Mouse (Mus musculus): ENCODE measurements around the gene Ifnl3.
"Not testable (repeated sequence)": the region's sequence is repeated elsewhere in the genome, so short reads cannot be mapped to it uniquely, and the experiment has no call there.

Gene Ifnl3

GRCm38 (mm10) chr7:28522536-28522935 is at the start of gene Ifnl3:
TSS of gene Ifnl3 (plus strand) at chr7:28522836.
- DNase-seq (ENCODE audit: low spot score in 2 of 2), result not testable (repeated sequence)

GRCm38 (mm10) chr7:28476191-28476590 is 46.4 kb upstream of the Ifnl3 start:
- no peak for DNase-seq (ENCODE audit: low spot score in 2 of 2)

GRCm38 (mm10) chr7:28477363-28477762 is 45.3 kb upstream of the Ifnl3 start:
- DNase-seq (ENCODE audit: low spot score in 2 of 2), result no peak

- DNase-seq (ENCODE audit: low spot score in 2 of 2), result no peak
Measured at GRCm38 (mm10) chr7:28478854-28479253, 43.8 kb upstream of the Ifnl3 start.

GRCm38 (mm10) chr7:28482854-28483253 is 39.8 kb upstream of the Ifnl3 start:
- DNase-seq (ENCODE audit: low spot score in 2 of 2), result no peak

- DNase-seq (ENCODE audit: low spot score in 2 of 2), result no peak
Measured at GRCm38 (mm10) chr7:28484192-28484591, 38.4 kb upstream of the Ifnl3 start.

- DNase-seq (ENCODE audit: low spot score in 2 of 2), result no peak
Measured at GRCm38 (mm10) chr7:28488030-28488491, 34.6 kb upstream of the Ifnl3 start.

GRCm38 (mm10) chr7:28490410-28490809 is 32.2 kb upstream of the Ifnl3 start:
- DNase-seq (ENCODE audit: low spot score in 2 of 2), result peak; percentile 44 to 72

GRCm38 (mm10) chr7:28490903-28491302 is 31.7 kb upstream of the Ifnl3 start:
- no peak for DNase-seq (ENCODE audit: low spot score in 2 of 2)

- DNase-seq (ENCODE audit: low spot score in 2 of 2), result no peak
Measured at GRCm38 (mm10) chr7:28492310-28492709, 30.3 kb upstream of the Ifnl3 start.

GRCm38 (mm10) chr7:28495426-28495825 is 27.2 kb upstream of the Ifnl3 start:
- DNase-seq (ENCODE audit: low spot score in 2 of 2), result no peak

GRCm38 (mm10) chr7:28505585-28505984 is 17.1 kb upstream of the Ifnl3 start:
- no peak for DNase-seq (ENCODE audit: low spot score in 2 of 2)

GRCm38 (mm10) chr7:28509121-28509520 is 13.5 kb upstream of the Ifnl3 start:
- not testable (repeated sequence) for DNase-seq (ENCODE audit: low spot score in 2 of 2)

- DNase-seq (ENCODE audit: low spot score in 2 of 2), result not testable (repeated sequence)
Measured at GRCm38 (mm10) chr7:28510405-28510974, 12.1 kb upstream of the Ifnl3 start, which contains the start of gene Ifnl2. TSS of gene Ifnl2 (minus strand) at chr7:28510455.

- DNase-seq (ENCODE audit: low spot score in 2 of 2), result no peak
Measured at GRCm38 (mm10) chr7:28511441-28511840, 11.2 kb upstream of the Ifnl3 start.

- DNase-seq (ENCODE audit: low spot score in 2 of 2), result peak; percentile 81 to 95
Measured at GRCm38 (mm10) chr7:28527922-28528719, 5.5 kb downstream of the Ifnl3 start.

- no peak for DNase-seq (ENCODE audit: low spot score in 2 of 2)
Measured at GRCm38 (mm10) chr7:28532005-28532404, 9.4 kb downstream of the Ifnl3 start.

- not testable (repeated sequence) for DNase-seq (ENCODE audit: low spot score in 2 of 2)
Measured at GRCm38 (mm10) chr7:28538886-28539285, 16.2 kb downstream of the Ifnl3 start.

- DNase-seq (ENCODE audit: low spot score in 2 of 2), result no peak
Measured at GRCm38 (mm10) chr7:28540526-28540925, 17.9 kb downstream of the Ifnl3 start, which contains the start of gene Sycn. TSS of gene Sycn (plus strand) at chr7:28540885.

GRCm38 (mm10) chr7:28544051-28544601 is 21.5 kb downstream of the Ifnl3 start:
- no peak for DNase-seq (ENCODE audit: low spot score in 2 of 2)

GRCm38 (mm10) chr7:28545048-28545890 is 22.6 kb downstream of the Ifnl3 start:
- no peak for DNase-seq (ENCODE audit: low spot score in 2 of 2)

GRCm38 (mm10) chr7:28545891-28546210 is 23.2 kb downstream of the Ifnl3 start:
- no peak for DNase-seq (ENCODE audit: low spot score in 2 of 2)
